Mouse (Mus musculus): ENCODE data around the gene Pacsin2. TPM values are rescaled to one million over a fixed set of nuclear protein-coding genes. Genes with fewer than 3 reads are reported as not detected.

The Pacsin2 gene
- polyA plus RNA-seq, 1 experiment from 2014 or later = 29.5 TPM

GRCm38 (mm10) chr15:83349225-83349953, 115.0 kb downstream of the Pacsin2 start:
- peak overlapping the region; percentile 84 for H3K4me3 ChIP-seq
- ATAC-seq (ENCODE audit: low FRiP score) = peak; percentile 61
- peak overlapping the region; percentile 79 for H3K27ac ChIP-seq
- H3K4me2 ChIP-seq = peak overlapping the region; percentile 94
- H3K36me3 ChIP-seq = peaks cover 9% of the 10 kb centered on the region
- WGBS = 16% methylated on average over 8 of the region's 8 CpGs
- no peaks in the 10 kb centered on the region for H3K27me3 ChIP-seq
- H3K9me3 ChIP-seq = no peaks in the 10 kb centered on the region
- peaks cover 24% of the 10 kb centered on the region for H3K4me1 ChIP-seq (replicated peaks)
- peak overlapping the region; percentile 93 for H3K9ac ChIP-seq

GRCm38 (mm10) chr15:83348747-83349146, 115.7 kb downstream of the Pacsin2 start:
- peak overlapping the region; percentile 84 for H3K4me3 ChIP-seq
- H3K36me3 ChIP-seq = peaks cover 9% of the 10 kb centered on the region
- H3K9me3 ChIP-seq = no peaks in the 10 kb centered on the region
- peak overlapping the region; percentile 93; the same call in 1 of the 2 replicates for H3K9ac ChIP-seq
- no peaks in the 10 kb centered on the region for H3K27me3 ChIP-seq
- 84% methylated on average over 4 of the region's 4 CpGs for WGBS
- no peak overlapping the region for H3K27ac ChIP-seq
- peaks cover 28% of the 10 kb centered on the region for H3K4me1 ChIP-seq (replicated peaks)
- ATAC-seq (ENCODE audit: low FRiP score) = no peak
- H3K4me2 ChIP-seq = peak overlapping the region; percentile 94

DNA sequence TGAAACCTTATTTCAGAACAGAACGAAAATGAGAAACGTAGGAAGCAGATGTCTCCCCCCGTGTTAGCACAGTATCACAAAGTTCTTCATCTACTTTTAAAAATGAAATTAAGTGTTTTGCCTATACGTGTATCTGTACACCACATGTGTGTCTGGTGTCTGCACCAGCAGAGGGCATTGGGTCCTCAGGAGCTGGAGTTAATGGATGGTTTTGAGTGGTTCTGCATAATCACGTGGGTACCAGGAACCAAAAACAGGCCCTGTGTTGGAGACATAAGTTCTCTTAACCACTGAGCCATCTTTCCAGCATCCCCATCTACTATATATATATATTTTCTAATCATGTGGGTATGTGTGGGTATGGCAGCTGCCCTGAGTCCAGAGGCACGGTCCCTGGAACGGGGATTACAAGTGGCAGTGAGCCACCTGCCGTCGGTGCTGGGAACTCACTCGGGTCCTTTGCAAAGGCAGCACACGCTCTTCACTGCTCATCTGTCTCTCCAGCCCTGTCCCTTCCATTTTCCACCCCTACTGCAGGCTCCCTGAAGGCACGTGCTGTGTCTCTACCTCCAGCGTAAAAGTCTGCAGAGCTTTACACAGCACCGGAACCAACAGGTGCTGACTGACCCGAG, 118.4 kb downstream of the Pacsin2 start:
- no peaks in the 10 kb centered on the region for H3K27me3 ChIP-seq
- ATAC-seq (ENCODE audit: low FRiP score) = no peak
- 90% methylated on average over 15 of the region's 15 CpGs for WGBS
- H3K4me2 ChIP-seq = no peak overlapping the region
- H3K9ac ChIP-seq = no peak overlapping the region
- H3K4me1 ChIP-seq (replicated peaks) = peaks cover 28% of the 10 kb centered on the region
- no peaks in the 10 kb centered on the region for H3K9me3 ChIP-seq
- peaks cover 28% of the 10 kb centered on the region for H3K36me3 ChIP-seq
- no peak overlapping the region for H3K27ac ChIP-seq
- H3K4me3 ChIP-seq = no peak overlapping the region

GRCm38 (mm10) chr15:83344956-83345355, 119.5 kb downstream of the Pacsin2 start:
- Histone ChIP-seq H3K9ac (0 out of 2 replicates have a peak overlapping the region, but pooled peaks have one; percentile 10), H3K4me2 (no peak overlapping the region), H3K4me1 (replicated peaks) (peaks cover 24% of the 10 kb centered on the region), H3K27ac (no peak overlapping the region), H3K9me3 (no peaks in the 10 kb centered on the region), H3K4me3 (no peak overlapping the region), H3K36me3 (peaks cover 38% of the 10 kb centered on the region), H3K27me3 (no peaks in the 10 kb centered on the region)
- ATAC-seq (ENCODE audit: low FRiP score) = no peak
- 74% methylated on average over 7 of the region's 7 CpGs for WGBS

GRCm38 (mm10) chr15:83344157-83344556, 120.2 kb downstream of the Pacsin2 start:
- Histone ChIP-seq H3K4me2 (no peak overlapping the region), H3K27me3 (no peaks in the 10 kb centered on the region), H3K36me3 (peaks cover 38% of the 10 kb centered on the region), H3K27ac (no peak overlapping the region), H3K9ac (peak overlapping the region; percentile 46), H3K4me1 (replicated peaks) (peaks cover 19% of the 10 kb centered on the region), H3K9me3 (no peaks in the 10 kb centered on the region), H3K4me3 (no peak overlapping the region)
- ATAC-seq (ENCODE audit: low FRiP score) = no peak
- WGBS = 44% methylated on average over 7 of the region's 7 CpGs

- no peak overlapping the region for H3K27ac ChIP-seq
- ATAC-seq (ENCODE audit: low FRiP score) = no peak
- 92% methylated on average over 6 of the region's 6 CpGs for WGBS
- no peak overlapping the region for H3K4me2 ChIP-seq
- no peaks in the 10 kb centered on the region for H3K9me3 ChIP-seq
- H3K27me3 ChIP-seq = no peaks in the 10 kb centered on the region
- H3K4me1 ChIP-seq (replicated peaks) = no peaks in the 10 kb centered on the region
- H3K4me3 ChIP-seq = no peak overlapping the region
- no peak overlapping the region for H3K9ac ChIP-seq
- peaks cover 64% of the 10 kb centered on the region for H3K36me3 ChIP-seq
Observed at GRCm38 (mm10) chr15:83338908-83339307, 125.5 kb downstream of the Pacsin2 start.

DNA sequence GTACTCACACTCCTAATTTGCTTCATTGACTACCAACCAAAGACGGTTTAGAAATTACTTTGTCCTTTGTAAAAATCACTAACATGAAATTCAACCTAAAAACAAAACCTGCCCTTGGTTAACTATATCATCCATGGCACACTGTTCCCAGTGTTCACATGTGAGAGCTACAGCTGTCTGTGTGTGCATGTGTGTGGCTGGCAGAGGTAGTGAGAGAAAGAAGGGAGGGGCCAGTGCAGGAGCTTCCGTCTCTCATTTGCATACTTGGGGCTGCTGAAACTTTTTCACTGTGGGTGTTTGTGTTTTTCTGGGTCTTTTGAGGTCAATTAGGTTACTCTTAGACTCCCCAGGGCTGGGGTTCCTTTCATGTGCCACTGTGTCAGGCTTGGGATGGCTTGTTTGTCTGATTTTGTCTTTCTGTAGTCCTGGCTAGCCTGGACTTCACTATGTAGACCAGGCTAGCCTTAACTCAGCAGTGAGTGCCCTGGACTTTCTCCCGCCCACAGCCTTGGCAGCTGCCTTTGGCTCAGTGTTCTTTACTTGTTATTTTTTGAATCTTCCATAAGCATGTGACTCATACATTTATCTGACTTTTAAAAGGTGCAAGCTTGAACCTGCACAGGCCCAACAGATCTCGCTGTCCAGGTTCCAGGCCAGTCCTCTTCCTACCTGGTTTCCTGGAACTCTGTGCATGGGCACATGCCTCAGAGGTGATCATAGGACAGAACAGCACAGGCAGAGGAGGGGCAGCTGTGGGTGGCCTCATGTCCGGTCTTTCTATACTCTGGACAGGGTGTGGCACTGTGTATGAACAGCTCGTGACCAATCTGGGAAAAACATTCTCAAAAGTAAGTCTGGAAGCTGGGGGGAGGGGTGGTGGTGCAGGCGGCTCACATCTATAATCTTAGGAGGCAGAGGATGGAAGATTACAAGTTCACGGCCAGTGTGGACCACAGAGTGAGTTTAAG, 126.2 kb downstream of the Pacsin2 start:
- 80% methylated on average over 8 of the region's 8 CpGs for WGBS
- Histone ChIP-seq H3K36me3 (peaks cover 68% of the 10 kb centered on the region), H3K9ac (no peak overlapping the region), H3K27me3 (no peaks in the 10 kb centered on the region), H3K9me3 (no peaks in the 10 kb centered on the region), H3K27ac (no peak overlapping the region), H3K4me2 (no peak overlapping the region), H3K4me3 (no peak overlapping the region), H3K4me1 (replicated peaks) (peaks cover 4% of the 10 kb centered on the region; the same call in 1 of the 2 replicates)
- ATAC-seq (ENCODE audit: low FRiP score) = no peak

DNA sequence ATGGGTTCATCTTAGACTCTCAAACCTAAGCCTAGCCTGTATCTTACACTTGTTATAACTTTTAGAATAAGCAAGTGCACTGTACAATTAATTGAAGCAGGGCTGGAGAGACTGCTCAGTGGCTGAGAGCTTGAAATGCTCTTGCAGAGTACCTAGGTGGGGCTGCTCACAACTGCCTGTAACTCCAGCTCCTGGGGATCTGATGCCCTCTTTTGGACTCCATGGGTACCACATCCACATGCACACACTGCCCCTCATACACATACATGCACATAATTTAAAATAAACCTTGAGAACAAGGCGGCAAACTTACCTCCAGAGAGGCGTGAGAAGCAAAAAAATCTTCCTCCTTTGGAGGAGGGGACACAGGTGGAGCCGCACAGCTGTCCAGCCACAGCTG, 132.0 kb downstream of the Pacsin2 start:
- no peak overlapping the region for H3K4me3 ChIP-seq
- H3K36me3 ChIP-seq = peaks cover 90% of the 10 kb centered on the region
- H3K27ac ChIP-seq = no peak overlapping the region
- WGBS = 75% methylated on average over 3 of the region's 3 CpGs
- ATAC-seq (ENCODE audit: low FRiP score) = no peak
- H3K4me2 ChIP-seq = no peak overlapping the region
- H3K9me3 ChIP-seq = no peaks in the 10 kb centered on the region
- peaks cover 7% of the 10 kb centered on the region; the same call in 1 of the 2 replicates for H3K4me1 ChIP-seq (replicated peaks)
- no peak overlapping the region for H3K9ac ChIP-seq
- H3K27me3 ChIP-seq = no peaks in the 10 kb centered on the region

DNA sequence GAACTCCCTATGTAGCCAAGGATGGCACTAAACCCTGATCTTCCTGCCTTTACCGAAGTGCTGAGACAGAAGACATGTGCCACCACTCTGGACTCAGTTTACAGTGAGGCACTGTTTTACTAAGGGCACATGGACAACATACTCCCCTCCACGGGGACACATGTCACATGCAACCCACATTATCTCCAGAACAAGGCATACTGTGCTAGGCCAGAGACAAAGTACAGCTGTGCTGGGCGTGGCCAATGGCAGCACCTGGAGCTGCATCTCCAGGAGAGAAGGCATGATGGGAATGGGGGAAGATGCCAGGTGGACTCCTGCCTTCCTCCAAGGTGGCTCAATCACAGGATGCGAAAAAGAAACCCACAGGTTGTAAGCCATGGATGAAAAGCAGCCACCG, 135.5 kb downstream of the Pacsin2 start:
- Histone ChIP-seq H3K27me3 (no peaks in the 10 kb centered on the region), H3K27ac (no peak overlapping the region), H3K9me3 (no peaks in the 10 kb centered on the region), H3K4me3 (no peak overlapping the region), H3K4me2 (no peak overlapping the region), H3K9ac (no peak overlapping the region), H3K36me3 (peaks cover 90% of the 10 kb centered on the region), H3K4me1 (replicated peaks) (peaks cover 7% of the 10 kb centered on the region; the same call in 1 of the 2 replicates)
- 89% methylated on average over 5 of the region's 5 CpGs for WGBS
- ATAC-seq (ENCODE audit: low FRiP score) = no peak

Other genes starting within 250 kb of the Pacsin2 start
- 3.0 and 4.4 TPM in 2 replicates for gene A4galt, start 212.8 kb downstream of the Pacsin2 start, polyA plus RNA-seq (2015; fragmentation: Nextera tagmentation; extraction: Ambion mirVana)
- gene Arfgap3, start 114.4 kb downstream of the Pacsin2 start, polyA plus RNA-seq (2015; fragmentation: Nextera tagmentation; extraction: Ambion mirVana) = 43.8 and 46.7 TPM in 2 replicates
- gene Ttll1, start 46.3 kb upstream of the Pacsin2 start, polyA plus RNA-seq (2015; fragmentation: Nextera tagmentation; extraction: Ambion mirVana) = 112 and 113 TPM in 2 replicates
- 0.63 and 1.5 TPM in 2 replicates for gene Bik, start 62.3 kb upstream of the Pacsin2 start, polyA plus RNA-seq (2015; fragmentation: Nextera tagmentation; extraction: Ambion mirVana)
- gene Tspo, start 99.0 kb upstream of the Pacsin2 start, polyA plus RNA-seq (2015; fragmentation: Nextera tagmentation; extraction: Ambion mirVana) = 12.8 and 13.1 TPM in 2 replicates
- gene Mcat, start 99.2 kb upstream of the Pacsin2 start, polyA plus RNA-seq (2015; fragmentation: Nextera tagmentation; extraction: Ambion mirVana) = 33.0 and 34.4 TPM in 2 replicates
- gene Ttll12, start 130.6 kb upstream of the Pacsin2 start, polyA plus RNA-seq (2015; fragmentation: Nextera tagmentation; extraction: Ambion mirVana) = 40.7 and 41.2 TPM in 2 replicates